Mouse (Mus musculus) liver, adult 2 months (tissue): ENCODE measurements around the gene Vmn2r41. TPM values are rescaled to one million over a fixed set of nuclear protein-coding genes. Genes with fewer than 3 reads are reported as not detected.
"Not testable (repeated sequence)": the region's sequence is repeated elsewhere in the genome, so short reads cannot be mapped to it uniquely, and the experiment has no call there.

Source experiments
- DNase-seq: peaks from one replicate; pipeline ENCODE4 v3.0.0-alpha.2; 2011; ENCODE audit warnings: low read depth, low spot score; ENCODE audit errors: extremely low read depth
- H3K27ac ChIP-seq: fragments of 200-500 bp; replicated peaks from 2 replicates; pipeline ENCODE4 v1.5.1; 2012; ENCODE audit warnings: low read depth, mild to moderate bottlenecking, control low read depth, inconsistent platforms, low read length; ENCODE audit not compliant: insufficient read depth
- H3K27me3 ChIP-seq: fragments of 200-500 bp; 2 replicates; pipeline ENCODE4 v1.6.1; 2012; ENCODE audit warnings: mild to moderate bottlenecking, moderate library complexity, low read length, inconsistent platforms; ENCODE audit not compliant: control insufficient read depth, insufficient read depth
- H3K36me3 ChIP-seq: fragments of 200-500 bp; 2 replicates; pipeline ENCODE4 v1.6.1; 2012; ENCODE audit warnings: low read length, inconsistent platforms; ENCODE audit not compliant: control insufficient read depth, insufficient read depth
- H3K4me1 ChIP-seq: fragments of 200-500 bp; 2 replicates; pipeline ENCODE4 v1.6.1; 2011; ENCODE audit warnings: low read length; ENCODE audit not compliant: control insufficient read depth, insufficient read depth
- H3K4me3 ChIP-seq: fragments of 200-500 bp; 2 replicates; pipeline ENCODE4 v1.5.1; 2011; ENCODE audit warnings: low read depth, mild to moderate bottlenecking, control low read depth, low read length, moderate library complexity; ENCODE audit not compliant: insufficient read depth
- H3K79me2 ChIP-seq: fragments of 200-500 bp; 2 replicates; pipeline ENCODE4 v1.6.1; 2012; ENCODE audit warnings: inconsistent platforms, mild to moderate bottlenecking, low read length, moderate library complexity; ENCODE audit not compliant: control insufficient read depth, insufficient read depth
- H3K9ac ChIP-seq: fragments of 200-500 bp; 2 replicates; pipeline ENCODE4 v1.6.1; 2012; ENCODE audit warnings: low read depth, mild to moderate bottlenecking, control low read depth, inconsistent platforms, low read length
- WGBS: fragments of 180-500 bp; shearing (Covaris S2); methylation state at CpG from one replicate; pipeline ENCODE4 v1.1.7; 2018; 5-methylcytosine and 5-hydroxymethylcytosine counted together
- polyA plus RNA-seq: library from polyadenylated mRNA; depleted of rRNA; stranded (reverse); fragments of >200 nt; gene quantifications from 2 replicates; pipeline ENCODE4 v1.2.3, GENCODE M21; 2012; rRNA removed
- total RNA-seq: library from RNA; depleted of rRNA; stranded (reverse); fragments of >200 nt; gene quantifications from 2 replicates; pipeline ENCODE4 v1.2.3, GENCODE M21; 2014; rRNA removed

Gene Vmn2r41
- not detected in 2 replicates for total RNA-seq
- polyA plus RNA-seq: not detected in 2 replicates

DNA sequence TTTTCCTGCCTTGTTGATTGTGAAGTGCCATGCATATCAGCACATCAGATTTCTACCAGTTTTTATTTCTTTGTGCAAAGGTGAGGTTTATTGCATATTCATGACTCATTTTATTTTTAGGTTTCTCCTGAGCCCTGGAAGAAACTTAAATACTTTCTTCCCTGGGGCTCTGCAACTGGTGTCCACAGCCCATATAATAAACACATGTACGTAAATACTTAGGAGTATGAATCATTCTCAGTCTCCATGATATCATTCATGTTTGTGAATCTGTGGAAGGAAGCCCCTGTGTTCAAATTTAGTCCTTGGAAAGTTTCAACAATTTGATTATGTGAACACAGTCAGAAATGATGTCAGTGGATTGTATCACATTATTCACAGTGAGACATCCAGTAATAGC lies at the start of gene Vmn2r41:
TSS of gene Vmn2r41 (minus strand) at position 101 of the 400 bp plus-strand sequence.
- no CpG with 5 or more reads among the region's 1 CpGs for WGBS

DNA sequence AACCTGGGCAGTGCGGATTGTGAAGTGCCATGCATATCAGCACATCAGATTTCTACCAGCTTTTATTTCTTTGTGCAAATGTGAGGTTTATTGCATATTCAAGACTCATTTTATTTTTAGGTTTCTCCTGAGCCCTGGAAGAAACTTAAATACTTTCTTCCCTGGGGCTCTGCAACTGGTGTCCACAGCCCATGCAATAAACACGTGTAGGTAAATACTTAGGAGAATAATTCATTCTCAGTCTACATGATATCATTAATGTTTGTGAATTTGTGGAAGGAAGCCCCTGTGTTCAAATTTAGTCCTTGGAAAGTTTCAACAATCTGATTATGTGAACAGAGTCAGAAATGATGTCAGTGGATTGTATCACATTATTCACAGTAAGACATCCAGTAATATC lies 38.8 kb upstream of the Vmn2r41 start, which contains the start of gene Vmn2r42:
TSS of gene Vmn2r42 (minus strand) at position 101 of the 400 bp plus-strand sequence.
- WGBS: no CpG with 5 or more reads among the region's 2 CpGs
- not testable (repeated sequence) for DNase-seq, H3K79me2 ChIP-seq, H3K9ac ChIP-seq, H3K27me3 ChIP-seq, H3K4me1 ChIP-seq, H3K27ac ChIP-seq, H3K36me3 ChIP-seq, H3K4me3 ChIP-seq

More for the DNA sequence above, at the start of gene Vmn2r41:
- not testable (repeated sequence) for H3K27me3 ChIP-seq, H3K4me3 ChIP-seq, H3K9ac ChIP-seq, H3K79me2 ChIP-seq, H3K27ac ChIP-seq, H3K36me3 ChIP-seq, H3K4me1 ChIP-seq, DNase-seq

- H3K27me3 ChIP-seq, H3K9ac ChIP-seq, H3K4me1 ChIP-seq, H3K4me3 ChIP-seq, H3K79me2 ChIP-seq, H3K36me3 ChIP-seq, DNase-seq, H3K27ac ChIP-seq: not testable (repeated sequence)
- 35% methylated on average over 11 of the region's 15 CpGs for WGBS
Measured at GRCm38 (mm10) chr7:8092871-8093270, 68.6 kb downstream of the Vmn2r41 start.

Other genes starting within 250 kb of the Vmn2r41 start
- gene Vmn2r42, start 38.7 kb upstream of the Vmn2r41 start, total RNA-seq: not detected in 2 replicates
- gene Vmn2r42, start 38.7 kb upstream of the Vmn2r41 start, polyA plus RNA-seq: not detected in 2 replicates
- gene Vmn2r43, start 98.9 kb upstream of the Vmn2r41 start, total RNA-seq: not detected in 2 replicates
- gene Vmn2r43, start 98.9 kb upstream of the Vmn2r41 start, polyA plus RNA-seq: not detected in 2 replicates
- gene Vmn2r44, start 221.7 kb upstream of the Vmn2r41 start, total RNA-seq: not detected in 2 replicates
- not detected in 2 replicates for gene Vmn2r44, start 221.7 kb upstream of the Vmn2r41 start, polyA plus RNA-seq